Mouse (Mus musculus): ENCODE measurements around the gene Trim26. TPM values are rescaled to one million over a fixed set of nuclear protein-coding genes. Genes with fewer than 3 reads are reported as not detected.

Gene Trim26
- total RNA-seq, 2 experiments from 2014 or later, result 18.9 to 23.5 TPM

DNA sequence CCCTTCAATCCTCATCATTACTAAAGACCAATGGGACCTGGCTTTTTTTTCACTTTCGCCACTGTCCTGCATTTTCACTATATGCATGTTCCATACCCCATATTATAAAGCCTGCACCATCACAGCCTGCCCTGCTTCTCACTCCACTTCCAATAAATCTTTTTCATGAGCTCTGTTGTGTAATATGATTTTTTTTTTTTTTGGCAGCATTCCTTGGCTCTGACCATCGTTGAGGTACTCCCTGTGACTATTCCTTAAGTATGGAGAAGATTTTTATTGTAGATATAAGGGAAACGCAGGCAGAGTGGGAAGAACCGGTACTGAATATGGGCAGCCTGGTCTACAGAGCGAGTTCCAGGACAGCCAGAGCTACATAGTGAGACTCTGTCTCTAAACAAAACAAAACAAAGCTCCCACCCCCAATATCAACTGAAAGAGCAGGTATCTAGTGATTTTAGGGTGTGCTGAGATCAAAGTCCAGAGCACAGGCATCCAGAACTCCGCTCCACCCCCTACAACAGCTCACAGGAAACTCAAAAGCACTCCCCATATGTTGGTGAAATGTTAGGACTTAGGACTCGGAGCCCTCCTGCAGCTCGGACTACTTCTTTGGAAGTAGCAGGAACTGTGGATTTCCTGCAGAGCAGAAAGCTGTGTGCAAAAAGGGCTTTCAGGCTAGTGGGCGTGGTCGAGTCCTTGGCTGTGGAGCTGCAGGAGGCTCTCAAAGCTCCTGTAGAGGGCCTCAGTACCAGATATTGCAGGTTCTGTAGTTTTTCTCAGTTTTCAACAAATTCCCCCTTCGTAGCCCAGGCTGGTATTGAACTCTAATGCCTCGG lies 1.1 kb upstream of the Trim26 start:
- peak overlapping the region; percentile 93 for H3K27ac ChIP-seq
- peak overlapping the region; percentile 84 for H3K4me3 ChIP-seq
- peak; percentile 68 for DNase-seq
- intact Hi-C loops (cut with DNase I), result loop anchor here (5.0 kb wide), 1 partner anchor 116 kb away; the partner anchor contains the start of gene Ppp1r11
- TF ChIP-seq CTCF (IDR thresholded peaks at IDR 0.05), result peak; percentile 46

DNA sequence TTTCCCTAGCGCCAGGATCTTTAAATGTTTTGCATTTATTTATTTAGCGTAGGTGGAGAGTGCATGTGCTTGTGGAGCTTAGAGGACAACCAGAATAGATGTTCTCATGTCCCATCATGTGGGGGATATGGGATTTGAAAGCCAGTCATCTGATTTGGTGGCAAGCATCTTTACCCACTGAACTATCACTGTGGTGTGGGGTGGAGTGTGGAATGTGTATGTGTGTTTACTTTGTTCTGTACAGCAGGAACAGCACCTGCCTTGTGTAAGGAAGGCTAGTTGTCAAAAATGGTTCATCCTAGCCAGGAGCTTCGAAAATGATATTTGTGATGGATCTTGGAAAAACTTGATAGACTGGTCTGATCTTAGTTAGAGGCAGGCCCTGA lies 514 bp upstream of the Trim26 start:
- peak overlapping the region; percentile 84 for H3K4me3 ChIP-seq
- H3K27ac ChIP-seq, result peak overlapping the region; percentile 93
- TF ChIP-seq CTCF (IDR thresholded peaks at IDR 0.05), result no peak
- no peak for DNase-seq
- intact Hi-C loops (cut with DNase I), result loop anchor here (5.0 kb wide), 1 partner anchor 116 kb away; the partner anchor contains the start of gene Ppp1r11

DNA sequence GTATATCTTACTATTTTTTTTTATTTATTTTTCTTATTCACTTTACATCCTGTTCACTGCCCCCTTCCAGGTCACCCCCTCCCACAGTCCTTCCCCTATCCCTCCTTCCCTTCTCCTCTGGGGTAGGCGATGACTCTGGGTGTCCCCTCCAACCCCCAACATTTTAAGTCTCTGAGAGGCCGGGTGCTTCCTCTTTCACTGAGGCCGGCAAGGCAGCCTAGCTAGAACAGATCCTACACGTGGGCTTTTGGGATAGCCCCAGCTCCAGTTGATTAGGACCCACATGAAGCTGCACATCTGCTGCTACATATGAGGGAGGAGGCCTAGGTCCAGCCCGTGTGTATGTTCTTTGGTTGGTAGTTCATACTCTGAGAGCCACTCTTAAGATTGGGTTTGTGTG lies 2.1 kb downstream of the Trim26 start:
- intact Hi-C loops (cut with DNase I), result loop anchor here (5.0 kb wide), 1 partner anchor 113 kb away; the partner anchor contains the start of gene Ppp1r11
- TF ChIP-seq CTCF (IDR thresholded peaks at IDR 0.05), result no peak

DNA sequence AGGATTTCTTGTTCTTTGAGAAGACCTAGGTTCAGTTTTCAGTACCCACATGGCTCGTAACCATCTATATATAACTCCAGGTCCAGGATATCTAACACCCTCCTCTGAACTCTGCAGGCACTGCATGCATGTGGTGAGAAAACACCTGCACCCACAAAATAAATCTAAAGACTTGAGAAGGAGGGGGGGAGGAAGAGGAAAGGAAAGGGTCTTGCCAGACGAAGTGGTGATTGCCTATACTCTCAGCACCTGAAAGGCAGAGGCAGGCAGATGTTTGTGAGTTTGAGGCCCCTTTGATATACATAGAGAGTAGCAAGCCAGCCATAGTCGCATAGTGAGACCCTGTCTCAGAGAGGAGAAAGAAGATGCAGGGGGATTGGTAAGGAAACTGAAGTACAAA lies 3.0 kb downstream of the Trim26 start:
- DNase-seq, result no peak
- intact Hi-C loops (cut with DNase I), result loop anchor here (5.0 kb wide), 1 partner anchor 112 kb away; the partner anchor contains the start of gene Ppp1r11
- TF ChIP-seq CTCF (IDR thresholded peaks at IDR 0.05), result no peak
- H3K4me3 ChIP-seq, result no peak overlapping the region
- H3K27ac ChIP-seq, result peak overlapping the region; percentile 44

More for the DNA sequence above, 2.1 kb downstream of the Trim26 start:
- peak overlapping the region; percentile 44; the same call in 1 of the 2 replicates for H3K27ac ChIP-seq
- H3K4me3 ChIP-seq, result no peak overlapping the region
- no peak for DNase-seq

DNA sequence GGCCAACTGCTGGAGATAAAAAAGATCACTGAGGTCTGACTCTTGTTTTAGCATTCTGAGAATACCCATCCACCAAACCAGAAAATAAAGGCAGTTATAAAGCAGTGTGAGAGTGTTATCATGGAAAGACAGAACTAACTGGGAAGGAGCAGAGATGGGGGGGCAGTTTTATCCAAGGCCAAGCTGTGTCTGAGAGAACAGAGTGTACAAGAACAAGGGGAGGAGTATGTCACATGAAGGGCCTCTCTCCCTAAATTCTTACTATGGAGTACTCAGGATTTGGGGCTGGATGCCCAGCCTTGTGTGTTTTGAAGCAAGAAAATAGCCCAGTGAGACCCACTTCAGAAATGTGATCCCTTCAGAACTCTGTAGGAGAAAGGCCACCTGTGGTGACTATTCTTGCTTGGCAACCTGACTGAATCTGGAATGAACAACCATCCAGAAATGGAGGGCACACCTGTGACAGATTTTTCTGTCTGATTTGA lies 4.1 kb downstream of the Trim26 start:
- no peak for DNase-seq
- no peak for TF ChIP-seq CTCF (IDR thresholded peaks at IDR 0.05)
- Histone ChIP-seq H3K4me3 (no peak overlapping the region), H3K27ac (peak overlapping the region; percentile 28; the same call in 1 of the 2 replicates)
- intact Hi-C loops (cut with DNase I), result no loop called here

DNA sequence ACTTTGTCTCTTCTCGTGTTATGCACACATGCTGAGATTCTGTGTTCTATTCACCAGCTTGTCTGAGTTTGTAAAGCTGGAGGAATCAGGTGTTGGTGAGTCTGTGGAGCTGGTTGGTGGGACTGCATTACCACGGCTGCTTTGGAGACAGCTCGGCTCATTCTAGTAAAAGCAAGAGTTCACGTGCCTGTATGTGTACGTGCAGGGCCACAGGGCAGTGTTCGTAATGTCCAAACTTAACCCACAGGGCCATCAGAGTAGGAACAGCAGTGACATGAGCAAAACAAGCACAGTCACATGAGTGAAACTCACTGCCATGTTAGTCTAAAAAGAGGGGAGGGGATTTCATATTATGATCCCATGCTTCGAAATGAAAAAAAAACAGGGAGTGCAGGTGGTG lies 6.8 kb downstream of the Trim26 start:
- Histone ChIP-seq H3K27ac (no peak overlapping the region), H3K4me3 (no peak overlapping the region)
- no peak for TF ChIP-seq CTCF (IDR thresholded peaks at IDR 0.05)
- intact Hi-C loops (cut with DNase I), result no loop called here
- no peak for DNase-seq

DNA sequence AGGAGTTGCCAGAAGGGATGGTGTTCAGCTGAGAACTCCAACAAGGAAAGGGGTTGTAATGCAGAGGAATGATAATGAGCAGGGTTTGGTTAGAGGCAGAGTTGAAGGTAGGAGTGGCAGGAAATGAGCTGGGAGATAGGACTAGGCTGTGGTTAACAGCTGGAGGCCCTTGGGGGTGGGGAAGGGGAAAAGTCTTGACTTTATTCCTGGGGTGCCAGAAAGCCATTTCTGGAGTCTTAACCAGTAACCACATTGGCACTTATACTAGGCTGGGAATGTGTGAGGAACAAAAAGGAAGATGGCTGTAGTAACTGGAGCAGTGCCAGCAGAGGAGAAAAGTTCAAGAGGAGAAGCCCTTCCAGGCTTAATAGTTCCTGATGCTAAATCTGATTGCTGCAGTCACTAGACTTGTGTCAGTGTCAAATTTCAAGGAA lies 7.4 kb downstream of the Trim26 start:
- no peak for DNase-seq
- Histone ChIP-seq H3K4me3 (no peak overlapping the region), H3K27ac (no peak overlapping the region)
- no peak for TF ChIP-seq CTCF (IDR thresholded peaks at IDR 0.05)
- intact Hi-C loops (cut with DNase I), result no loop called here

DNA sequence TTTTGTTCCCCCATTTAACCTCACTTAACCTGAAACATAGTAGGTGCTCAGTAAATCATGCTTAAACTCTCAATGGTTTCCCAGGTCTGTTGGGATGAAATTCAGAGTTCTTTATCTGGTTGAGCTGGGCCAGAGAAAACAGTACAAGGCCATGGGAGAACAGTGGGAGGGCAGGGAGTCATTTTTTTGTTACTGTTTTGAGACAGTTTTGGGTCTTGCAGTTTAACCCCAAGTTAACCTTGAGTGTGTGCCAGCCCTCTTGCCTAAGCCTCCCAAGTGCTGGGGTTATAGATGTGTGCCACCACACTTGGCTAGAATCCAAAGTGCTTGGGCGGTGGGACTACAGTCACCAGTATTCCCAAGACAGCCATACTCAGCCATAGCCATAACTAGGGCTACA lies 7.8 kb downstream of the Trim26 start:
- no peak overlapping the region for H3K27ac ChIP-seq
- intact Hi-C loops (cut with DNase I), result no loop called here
- H3K4me3 ChIP-seq, result no peak overlapping the region
- no peak for TF ChIP-seq CTCF (IDR thresholded peaks at IDR 0.05)
- no peak for DNase-seq

DNA sequence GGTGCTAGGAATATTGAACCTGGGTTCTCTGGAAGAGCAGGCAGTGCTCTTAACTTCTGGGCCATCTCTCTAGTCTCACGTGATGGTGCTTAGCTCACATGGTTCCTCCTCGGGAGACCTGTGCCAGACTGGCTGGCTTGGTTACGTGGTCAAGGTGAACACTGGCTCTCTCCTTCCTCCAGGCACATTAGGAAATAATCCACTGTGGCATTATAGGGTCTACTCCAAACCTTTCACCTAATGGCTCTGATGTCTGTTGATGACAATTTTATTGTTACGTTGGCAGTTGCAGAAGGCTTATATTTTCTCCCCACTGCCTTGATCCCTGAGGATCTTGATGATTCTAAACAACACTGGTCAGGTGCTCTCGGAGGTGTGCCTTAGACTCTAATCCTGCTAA lies 12.0 kb downstream of the Trim26 start:
- H3K27ac ChIP-seq, result peak overlapping the region; percentile 16; the same call in 1 of the 2 replicates
- intact Hi-C loops (cut with DNase I), result no loop called here

DNA sequence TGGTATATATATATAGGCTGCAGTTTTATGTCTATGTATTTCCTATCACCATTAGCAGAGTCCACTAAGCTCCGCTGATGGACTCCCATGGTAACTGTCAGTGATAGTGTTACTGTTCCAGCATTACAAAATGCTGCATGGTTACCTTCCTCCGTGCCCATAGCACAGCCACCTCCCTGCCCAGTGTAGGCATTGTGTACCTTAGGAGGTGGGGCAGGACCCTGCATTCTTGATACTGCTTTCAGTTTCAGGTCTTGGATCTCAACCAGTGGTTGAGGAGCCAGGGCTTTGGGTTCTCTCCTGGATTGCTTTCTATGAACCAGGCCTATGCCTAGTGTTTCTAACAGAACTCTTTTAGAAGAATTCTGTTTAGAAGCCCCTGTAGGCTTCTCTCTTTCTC lies 13.1 kb downstream of the Trim26 start:
- DNase-seq, result no peak
- H3K27ac ChIP-seq, result no peak overlapping the region
- TF ChIP-seq CTCF (IDR thresholded peaks at IDR 0.05), result no peak
- intact Hi-C loops (cut with DNase I), result no loop called here
- no peak overlapping the region for H3K4me3 ChIP-seq

More for the DNA sequence above, 12.0 kb downstream of the Trim26 start:
- DNase-seq, result no peak
- TF ChIP-seq CTCF (IDR thresholded peaks at IDR 0.05), result no peak
- H3K4me3 ChIP-seq, result no peak overlapping the region

DNA sequence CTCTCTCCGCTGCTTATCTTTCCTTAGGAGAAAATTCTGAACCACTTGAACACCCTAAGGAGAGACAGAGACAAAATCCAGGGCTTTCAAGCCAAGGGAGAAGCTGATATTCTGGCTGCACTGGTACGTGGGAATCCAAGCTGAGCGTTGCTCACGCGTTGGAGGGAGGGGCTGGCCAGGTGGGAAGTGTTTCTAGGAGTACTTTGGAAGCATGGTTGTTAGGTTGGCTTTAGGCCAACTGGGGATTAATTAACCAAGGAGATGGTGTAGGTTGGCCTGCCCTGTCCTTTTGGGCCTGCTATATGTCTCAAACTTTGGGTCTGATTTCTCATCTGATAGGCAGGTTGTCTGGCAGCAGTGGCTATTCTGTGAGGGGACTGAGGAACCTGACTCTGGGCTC lies 14.3 kb downstream of the Trim26 start:
- no peak for DNase-seq
- intact Hi-C loops (cut with DNase I), result no loop called here
- TF ChIP-seq CTCF (IDR thresholded peaks at IDR 0.05), result no peak
- Histone ChIP-seq H3K27ac (no peak overlapping the region), H3K4me3 (no peak overlapping the region)

DNA sequence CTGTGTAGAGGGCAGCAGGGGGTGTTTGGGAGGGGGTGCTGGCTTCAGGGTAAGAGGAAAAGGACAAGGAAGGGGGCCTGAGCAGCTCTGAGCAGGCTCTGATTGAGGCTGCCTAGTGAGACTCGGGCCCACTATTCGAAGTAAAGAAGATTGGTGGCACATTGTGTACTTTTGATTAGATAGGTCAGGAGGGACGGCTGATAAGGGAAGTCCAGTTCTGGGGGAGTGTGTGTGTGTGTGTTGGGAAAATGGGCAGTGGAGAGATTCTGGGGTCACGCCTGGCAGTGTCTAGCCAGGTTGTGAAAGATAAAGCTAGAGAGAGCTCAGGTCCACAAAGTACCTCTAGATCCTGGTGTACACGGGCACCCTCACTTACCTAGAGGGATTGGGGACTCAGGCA lies 14.7 kb downstream of the Trim26 start:
- no peak for TF ChIP-seq CTCF (IDR thresholded peaks at IDR 0.05)
- H3K4me3 ChIP-seq, result no peak overlapping the region
- no peak for DNase-seq
- no peak overlapping the region for H3K27ac ChIP-seq
- intact Hi-C loops (cut with DNase I), result no loop called here

DNA sequence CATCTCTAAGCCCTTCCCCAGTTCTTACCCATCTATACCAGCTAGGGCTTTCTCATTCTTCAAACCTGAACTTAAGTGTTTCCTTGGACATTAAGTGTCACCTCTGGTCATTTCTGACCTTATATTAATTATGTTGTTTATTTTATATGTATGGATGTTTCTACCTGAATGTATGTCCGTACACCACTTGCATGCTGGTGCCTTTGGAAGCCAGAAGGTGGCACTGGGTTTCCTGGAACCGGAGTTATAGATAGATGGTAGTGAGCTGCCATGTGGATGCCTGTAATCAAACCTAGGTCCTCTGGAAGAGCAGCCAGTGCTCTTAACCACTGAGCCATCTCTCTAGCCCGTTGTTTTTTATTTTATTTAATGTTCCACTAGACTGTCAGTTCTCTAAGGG lies 18.6 kb downstream of the Trim26 start:
- TF ChIP-seq CTCF (IDR thresholded peaks at IDR 0.05), result no peak
- no peak overlapping the region for H3K27ac ChIP-seq
- no peak for DNase-seq
- no peak overlapping the region for H3K4me3 ChIP-seq
- intact Hi-C loops (cut with DNase I), result no loop called here

Data from gastrocnemius, adult 2 months (tissue).